Mouse (Mus musculus) cerebral cortex, adult 2 months (tissue): Measurements from ENCODE around the gene Acaca.

ENCODE experiments used
- WGBS: fragments of 180-500 bp; shearing (Covaris S2); methylation state at CpG from one replicate; pipeline ENCODE4 v1.1.7; 2018; 5-methylcytosine and 5-hydroxymethylcytosine counted together

Gene Acaca

DNA sequence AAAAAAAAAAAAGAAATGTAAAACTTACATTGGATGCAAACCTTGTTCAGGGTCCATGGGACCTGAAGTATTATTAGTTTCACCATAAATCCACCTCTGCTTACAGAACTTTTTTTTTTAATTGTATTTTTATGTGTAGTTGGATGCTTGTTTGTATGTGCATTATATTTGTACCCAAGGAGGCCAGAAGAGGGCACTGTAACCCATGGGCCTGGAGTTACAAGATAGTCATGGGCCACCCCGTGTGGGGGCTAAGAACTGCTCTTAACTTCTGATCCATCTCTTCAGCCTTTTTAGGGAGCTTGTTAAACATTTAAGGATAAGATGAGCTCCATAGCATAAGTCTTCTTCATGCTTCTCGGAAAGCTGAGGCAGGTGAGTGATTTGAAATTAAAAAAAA is 21.4 kb downstream of the Acaca start:
- WGBS, result 79% methylated on average over 2 of the region's 2 CpGs

DNA sequence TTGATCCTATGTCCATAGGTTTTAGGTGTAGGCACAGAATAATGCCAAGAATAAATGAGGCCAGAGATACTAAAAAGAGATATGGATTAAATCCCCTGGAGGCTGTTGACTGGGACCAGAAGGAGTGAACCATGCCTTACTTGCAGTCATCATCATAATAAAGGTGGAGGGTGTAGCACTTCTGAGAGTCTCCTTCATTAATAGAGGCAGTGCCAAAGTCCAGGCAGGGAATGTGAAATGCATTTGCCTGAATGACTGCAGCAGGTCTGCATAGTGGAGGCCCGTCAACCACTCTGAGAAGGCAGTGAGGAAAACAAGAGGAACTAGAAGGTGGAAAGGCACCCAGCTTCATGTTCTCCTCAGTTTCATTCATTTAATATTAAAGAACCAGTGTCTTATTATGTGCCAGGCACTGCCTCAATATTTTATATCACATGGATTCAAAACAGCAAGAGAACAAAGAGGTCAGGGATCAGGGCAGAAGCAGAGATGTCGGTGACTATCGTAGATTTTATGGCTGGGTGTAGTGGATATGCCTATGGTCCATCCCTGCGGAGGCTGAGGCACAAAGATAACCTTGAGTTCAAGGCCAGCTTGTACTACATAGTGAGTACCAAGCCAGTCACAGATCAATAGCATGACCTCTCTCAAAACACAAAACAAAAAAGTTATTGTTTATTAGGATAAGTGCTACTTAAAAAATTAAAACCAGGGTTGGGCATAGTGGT is 27.2 kb downstream of the Acaca start:
- 90% methylated on average over 4 of the region's 4 CpGs for WGBS

DNA sequence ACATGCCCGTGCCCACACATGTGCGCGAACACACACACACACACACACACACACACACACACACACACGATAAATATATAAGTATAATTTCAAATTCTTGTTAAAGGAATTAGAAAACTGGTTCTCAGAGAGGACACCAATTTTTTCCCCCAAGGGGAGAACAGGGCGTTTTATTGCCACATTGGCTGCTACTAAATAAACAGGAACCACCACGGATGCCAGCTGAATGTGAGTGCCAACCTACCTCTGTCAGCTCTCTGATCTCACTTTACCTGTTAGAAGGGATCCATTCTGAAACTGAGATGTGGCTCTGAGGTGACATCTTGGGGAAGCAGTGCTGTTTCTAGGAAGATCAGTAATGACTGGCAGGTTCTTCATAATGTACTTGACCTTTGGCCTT is 34.7 kb downstream of the Acaca start:
- WGBS, result 85% methylated on average over 6 of the region's 6 CpGs

DNA sequence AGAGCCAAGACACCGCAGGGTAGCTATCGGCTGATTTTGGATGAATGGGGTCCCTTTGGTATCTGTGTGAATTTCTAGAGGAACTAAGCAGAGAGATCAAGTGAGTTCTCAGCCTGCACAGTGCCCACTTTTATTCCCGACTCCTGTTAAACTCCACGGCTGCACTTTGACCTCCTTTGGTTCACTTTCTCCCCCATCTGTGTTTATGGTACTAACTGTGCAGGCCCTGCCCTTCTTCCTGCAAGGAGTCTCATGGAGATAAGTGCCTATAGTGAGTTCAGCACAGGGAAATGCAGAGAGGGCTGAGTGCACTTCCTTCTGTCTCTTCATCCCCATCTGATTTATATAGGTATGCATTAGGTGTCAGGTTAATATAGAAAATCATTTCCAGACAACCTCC is 35.1 kb downstream of the Acaca start:
- WGBS, result 74% methylated on average over 4 of the region's 4 CpGs

DNA sequence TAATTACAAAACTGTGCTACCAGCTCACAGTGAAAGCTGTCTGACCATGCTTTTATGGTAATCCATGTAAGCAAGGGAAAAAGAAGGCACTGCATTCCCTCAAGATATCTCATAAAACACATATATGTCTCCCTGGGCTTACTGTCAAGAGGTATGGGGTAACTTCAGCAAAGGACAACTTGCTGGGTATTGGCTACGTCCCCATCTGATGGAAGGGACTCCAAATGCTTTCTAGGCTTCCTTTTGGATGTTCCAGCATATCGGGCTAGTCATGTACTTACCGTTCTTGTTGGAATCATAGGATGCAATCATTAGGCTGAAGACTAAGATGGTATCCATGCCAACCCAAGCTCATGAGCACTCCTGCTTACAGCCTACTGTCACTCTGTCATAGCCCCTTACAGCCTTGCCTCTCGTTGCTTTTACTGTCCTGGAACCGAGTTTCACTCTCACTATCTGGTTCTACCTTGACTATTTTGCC is 37.6 kb downstream of the Acaca start, which contains the start of gene Gm11437:
Gm11437 (minus strand) TSS at position 431 of the 481 bp plus-strand sequence.
- 85% methylated on average over 5 of the region's 5 CpGs for WGBS

DNA sequence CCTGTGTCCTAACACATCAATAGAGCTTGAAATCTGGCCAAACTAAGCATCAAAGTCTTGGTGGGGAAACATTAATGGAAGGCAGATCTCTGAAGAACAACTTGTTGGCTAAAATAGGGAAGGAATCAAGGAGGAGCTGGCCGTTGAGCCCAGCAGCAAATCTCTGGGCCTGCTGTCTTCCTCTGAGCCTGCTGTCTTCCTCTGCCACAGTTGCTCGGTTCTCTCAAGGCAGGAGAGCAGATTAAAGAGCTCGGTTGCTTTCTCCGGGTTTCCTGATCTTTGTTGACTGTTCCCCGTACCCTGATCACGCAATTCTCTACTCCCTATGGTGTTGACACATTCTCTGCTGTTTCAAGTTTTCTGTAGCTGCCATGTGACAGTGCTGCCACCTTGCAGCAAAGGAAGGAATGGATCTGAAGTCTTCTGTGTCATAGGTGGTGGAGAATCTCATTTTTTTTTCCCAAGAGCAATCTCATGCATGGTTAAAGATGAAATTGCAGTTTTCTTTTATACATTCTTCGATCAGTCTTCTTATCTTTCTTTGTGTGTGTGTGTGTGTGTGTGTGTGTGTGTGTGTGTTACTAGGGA is 39.3 kb downstream of the Acaca start:
- WGBS, result 13% methylated on average over 7 of the region's 7 CpGs

DNA sequence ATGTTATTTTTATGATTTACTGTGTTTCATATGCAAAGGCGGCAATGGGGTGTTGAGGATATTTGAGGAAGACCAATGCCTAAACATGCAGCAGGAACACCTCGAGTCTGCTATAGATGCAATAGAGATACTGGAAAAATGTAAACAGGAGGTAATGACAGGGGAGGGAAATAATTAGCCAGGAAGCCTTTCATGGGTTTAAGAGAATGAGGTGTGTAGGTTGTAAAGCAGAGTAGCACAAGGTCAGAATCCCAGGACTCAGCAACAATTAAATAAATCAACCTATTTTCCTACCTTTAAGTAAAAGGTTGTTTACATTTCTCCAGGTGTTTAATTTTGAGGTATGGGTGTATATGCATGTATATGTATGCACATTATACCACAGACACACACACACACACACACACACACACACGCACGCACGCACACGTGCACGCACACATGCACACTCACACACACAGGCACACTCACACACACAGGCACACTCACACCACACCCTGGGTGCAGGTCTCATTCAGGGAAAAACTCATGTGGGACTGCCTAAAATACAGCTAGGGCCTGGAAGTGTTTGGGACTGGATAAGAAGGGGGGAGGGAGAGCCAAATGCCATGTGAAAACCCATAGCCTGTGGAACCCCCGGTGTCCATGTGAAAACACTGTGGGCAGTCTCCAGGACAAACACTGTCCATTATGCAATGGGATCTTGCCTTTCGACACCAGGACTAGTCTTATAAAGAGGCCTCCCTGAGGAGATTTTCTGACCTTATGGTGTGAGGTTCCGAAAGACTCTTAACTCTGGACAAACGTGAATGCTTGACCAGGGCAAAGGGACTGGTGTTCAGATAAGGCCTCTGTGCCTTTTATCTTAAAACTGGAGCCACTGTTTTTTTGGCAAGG is 43.3 kb downstream of the Acaca start:
- 83% methylated on average over 11 of the region's 11 CpGs for WGBS

DNA sequence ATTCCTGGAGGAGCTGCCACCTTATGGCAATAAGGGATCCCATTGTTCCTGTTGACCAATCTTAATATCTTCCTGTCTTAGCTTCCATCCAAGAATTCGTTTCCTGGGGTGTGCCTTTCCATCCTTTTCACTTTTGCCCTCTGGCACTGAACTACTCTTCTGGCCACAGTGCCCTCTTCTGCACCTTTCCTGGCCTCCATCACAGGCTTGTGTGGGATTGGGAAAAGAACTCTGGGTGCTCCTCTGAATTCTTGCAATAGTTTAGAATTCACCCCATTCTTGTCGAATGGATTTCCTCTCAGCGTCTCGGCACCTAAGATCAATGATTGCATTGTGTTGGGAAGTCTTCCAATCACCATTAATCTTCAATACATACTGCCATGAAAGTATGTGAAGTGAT is 49.1 kb downstream of the Acaca start:
- WGBS, result 42% methylated on average over 4 of the region's 4 CpGs

DNA sequence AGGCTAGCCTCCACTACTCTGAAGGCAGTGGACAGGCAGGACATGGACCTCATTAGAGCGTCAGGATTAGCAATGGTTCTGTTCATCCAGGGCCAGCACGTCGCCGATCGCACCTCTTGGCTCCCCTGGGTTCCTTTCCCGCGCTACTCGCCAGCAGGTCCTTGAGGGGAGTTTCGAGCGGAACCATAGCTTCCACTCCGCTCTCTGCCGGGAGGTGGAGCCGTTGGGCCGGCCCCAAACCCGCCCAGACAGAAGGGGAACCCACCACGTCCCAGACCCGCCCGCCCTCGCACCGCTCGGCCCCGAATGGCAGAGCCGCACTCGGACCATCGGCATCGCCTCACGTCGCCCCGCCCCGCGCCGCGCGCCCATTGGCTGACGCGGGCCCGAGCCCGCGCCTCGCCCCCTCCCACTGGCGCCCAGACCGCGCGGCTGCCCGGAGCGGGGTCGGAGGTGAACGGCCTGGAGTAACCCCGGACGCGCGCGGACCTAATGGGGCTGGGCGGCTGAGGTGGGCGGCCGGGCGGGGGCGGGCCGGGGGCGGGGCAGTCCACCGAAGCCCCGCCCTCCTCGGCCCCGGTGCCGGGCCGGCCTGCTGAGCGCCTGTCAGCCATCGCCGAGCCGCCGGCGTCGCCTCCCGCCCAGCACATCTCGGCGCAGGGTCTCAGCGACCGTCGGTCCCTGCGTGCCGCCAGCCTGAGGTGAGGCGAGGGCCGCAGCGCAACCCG is 49.9 kb downstream of the Acaca start:
- WGBS, result under 1% methylated on average over 79 of the region's 85 CpGs

DNA sequence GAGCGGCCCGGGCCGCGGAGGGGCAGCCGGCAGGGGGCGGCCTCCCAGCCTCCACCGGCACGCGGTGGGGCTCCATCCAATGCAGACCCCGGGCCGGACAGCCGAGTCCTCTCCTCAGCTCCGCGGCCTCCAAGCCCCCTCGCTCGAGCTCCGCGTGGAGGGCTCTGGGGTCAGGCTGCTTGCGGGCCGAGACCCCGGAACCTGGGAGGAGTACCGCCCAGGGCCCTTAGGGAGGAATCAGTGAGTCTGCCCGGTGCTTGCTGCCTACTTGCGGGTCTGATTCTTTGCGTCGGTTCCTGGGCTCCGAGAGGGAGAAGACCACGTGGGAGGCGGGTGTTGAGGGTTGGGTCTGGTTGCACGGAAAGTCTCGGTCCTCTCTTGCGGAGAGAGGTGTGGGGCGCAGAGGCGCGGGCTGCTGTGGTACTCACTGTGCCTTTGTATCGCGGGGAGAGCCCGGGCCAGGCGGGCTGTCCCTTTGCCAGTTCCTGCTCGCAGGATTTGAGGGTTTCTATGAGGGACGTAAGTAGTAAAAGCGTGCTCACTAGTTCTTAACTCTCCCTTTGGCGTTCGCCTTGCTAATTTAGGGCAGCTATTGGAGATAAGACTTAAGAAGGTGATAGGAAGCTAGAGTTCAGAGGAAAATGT is 50.6 kb downstream of the Acaca start:
- WGBS, result under 1% methylated on average over 43 of the region's 44 CpGs

DNA sequence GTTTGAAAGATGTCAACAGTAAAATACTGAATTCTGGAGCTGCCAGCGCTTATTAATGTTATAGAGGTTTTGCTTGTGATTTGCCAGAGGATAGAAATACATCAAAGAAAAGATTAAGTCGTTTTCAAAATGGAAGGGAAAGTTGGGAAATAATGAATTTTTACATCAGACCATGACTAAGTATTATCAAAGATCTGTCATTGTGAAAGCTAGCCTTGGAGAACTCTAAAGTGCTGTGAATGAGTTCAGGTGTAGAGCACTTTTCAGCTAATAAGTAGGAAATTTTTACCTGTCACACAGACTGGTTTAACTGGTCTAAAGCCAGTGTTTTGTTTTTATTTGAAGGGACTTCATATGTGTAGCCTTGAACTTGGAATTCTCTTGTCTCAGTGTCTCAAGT is 51.8 kb downstream of the Acaca start:
- WGBS, result 62% methylated on average over 2 of the region's 2 CpGs

DNA sequence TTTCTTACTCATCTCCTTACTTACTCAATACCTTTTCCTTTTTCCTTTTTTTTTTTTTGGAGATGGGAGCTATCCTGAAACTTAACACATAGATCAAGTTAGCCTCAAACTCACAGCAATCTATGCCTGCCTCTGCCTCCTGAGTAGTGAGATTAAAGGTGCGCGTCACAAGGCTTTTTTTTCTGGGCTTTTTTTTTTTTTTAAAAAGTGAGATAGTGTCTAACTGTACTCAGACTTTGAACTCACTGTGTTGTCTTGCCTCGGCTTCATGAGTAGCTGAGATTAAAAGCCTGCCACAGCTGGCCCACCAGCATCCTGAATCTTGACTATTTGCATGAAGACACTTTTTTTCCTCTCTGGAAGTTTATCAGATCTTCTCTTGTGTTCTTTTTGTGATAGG is 59.1 kb downstream of the Acaca start:
- 88% methylated on average over 3 of the region's 3 CpGs for WGBS

DNA sequence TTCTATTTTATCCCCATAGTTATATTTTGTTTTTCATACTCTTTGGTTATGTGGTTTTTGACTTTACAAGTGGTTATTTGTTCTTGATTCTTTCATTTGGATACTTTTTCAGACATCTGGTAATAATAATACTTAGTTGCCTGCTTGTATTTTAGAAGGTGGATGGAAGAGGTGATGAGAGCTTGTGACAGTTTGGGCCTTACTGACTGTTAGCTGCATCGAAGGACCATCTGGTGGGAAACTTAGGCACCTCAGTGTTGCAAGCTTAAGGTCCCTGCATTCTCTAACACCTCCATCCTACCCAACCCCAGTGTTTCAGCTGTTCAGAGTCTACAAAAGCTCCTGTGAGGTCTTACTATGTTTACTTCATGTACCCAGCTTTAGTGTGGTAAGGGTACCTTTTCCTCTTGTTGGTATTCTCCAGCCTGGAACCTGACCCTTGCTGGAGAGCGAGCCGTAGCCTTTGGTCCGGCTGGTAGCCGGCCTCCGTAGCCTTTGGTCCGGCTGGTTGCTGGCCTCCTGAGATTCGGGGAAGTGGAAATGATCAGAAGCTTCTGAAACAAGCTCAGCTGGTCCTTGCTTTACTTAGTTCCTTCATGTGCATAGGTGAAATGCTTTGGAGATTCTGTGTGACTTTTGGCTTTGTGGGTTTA is 61.2 kb downstream of the Acaca start:
- 95% methylated on average over 8 of the region's 8 CpGs for WGBS

DNA sequence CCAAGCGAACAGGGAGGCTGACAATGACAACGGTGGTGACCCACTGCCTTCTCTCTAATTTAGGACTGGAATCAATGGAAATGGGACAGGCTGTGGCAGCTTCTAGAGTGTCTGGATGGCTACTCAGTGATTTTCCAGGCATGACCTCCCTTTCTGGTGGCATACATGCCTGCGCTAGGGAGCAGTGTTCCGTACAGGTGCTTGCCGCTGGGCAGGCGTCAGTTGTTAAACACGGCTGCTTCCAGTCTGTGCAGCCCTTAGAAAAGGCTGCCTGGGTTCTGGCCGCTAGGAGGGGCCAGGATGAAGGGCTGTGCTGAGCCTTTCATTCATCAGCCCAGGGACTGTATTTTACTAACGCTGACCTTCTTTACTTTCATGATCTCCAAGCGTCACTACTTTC is 63.8 kb downstream of the Acaca start:
- 64% methylated on average over 10 of the region's 10 CpGs for WGBS

DNA sequence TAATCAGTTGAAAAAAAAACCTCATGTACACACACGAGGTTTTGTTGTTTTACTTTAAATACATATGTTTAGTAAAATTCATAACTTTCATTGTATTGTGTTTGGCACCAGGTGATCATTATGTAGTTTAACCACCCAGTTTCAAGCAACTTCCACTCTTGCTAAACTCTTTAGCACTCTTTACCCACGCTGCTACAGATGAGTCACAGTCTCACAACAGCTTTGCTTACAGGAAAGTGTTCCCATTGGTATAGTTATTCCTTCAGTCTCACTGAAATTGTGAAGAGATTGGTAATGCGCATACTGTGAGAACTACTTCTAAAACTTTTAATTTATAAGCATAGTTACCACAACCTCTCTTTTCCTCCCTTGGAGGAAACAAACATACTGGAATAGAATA is 65.3 kb downstream of the Acaca start:
- 53% methylated on average over 3 of the region's 3 CpGs for WGBS

DNA sequence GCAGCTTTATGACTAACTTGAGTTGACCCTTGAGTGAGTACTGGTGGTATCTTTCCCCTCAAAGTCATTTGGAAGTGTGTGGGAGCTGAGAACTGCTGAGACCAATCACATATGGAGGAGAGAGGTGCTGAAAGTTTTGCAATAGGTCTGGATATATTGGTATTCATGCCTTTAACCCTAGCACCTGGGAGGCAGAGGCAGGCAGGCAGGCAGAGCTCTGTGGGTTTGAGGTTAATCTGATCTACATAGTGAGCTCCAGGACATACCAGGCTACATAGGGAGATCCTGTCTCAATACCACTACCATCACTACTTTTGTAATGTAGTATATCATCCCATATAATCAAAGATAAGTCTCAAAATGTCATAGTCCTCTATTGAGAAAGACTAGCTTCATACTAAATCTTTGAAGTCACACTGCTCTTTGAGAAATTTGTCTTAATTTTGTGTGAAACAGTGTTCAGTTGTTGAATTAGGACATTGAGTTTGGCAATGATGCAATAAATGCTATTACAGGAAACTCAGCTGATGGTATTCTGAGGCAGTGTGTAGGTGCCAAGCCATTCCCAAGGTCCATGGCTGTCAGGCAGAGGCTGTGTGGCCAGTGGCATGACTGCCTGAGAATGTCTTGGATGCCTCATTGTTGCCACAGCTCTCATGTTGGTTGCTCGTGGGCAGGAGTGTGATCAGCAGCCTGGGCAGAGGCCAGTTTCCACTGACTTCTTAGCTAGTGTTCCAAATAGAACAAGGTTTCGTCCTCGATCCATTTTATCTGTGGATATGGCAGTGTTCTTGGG is 68.3 kb downstream of the Acaca start:
- WGBS, result 52% methylated on average over 3 of the region's 3 CpGs

DNA sequence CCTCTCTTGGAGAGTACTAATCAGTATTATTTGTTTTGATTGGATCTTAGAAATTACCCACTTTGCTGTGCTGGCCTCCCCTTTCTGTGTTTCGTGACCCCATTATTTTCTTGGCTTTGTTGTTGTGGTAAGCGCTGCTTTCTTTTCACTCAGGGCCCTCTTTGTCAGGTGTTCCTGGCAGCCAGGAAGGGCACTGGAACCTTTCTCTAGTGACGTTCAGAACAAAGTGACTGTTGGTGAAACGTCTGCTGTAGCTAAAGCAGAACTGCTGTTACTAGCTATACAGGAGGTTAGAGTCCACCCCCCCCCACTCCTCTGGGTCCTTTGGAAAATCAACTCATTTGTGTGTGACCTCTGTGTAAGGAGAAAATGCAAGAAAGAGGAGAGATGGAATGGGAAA is 76.3 kb downstream of the Acaca start:
- 57% methylated on average over 4 of the region's 4 CpGs for WGBS

DNA sequence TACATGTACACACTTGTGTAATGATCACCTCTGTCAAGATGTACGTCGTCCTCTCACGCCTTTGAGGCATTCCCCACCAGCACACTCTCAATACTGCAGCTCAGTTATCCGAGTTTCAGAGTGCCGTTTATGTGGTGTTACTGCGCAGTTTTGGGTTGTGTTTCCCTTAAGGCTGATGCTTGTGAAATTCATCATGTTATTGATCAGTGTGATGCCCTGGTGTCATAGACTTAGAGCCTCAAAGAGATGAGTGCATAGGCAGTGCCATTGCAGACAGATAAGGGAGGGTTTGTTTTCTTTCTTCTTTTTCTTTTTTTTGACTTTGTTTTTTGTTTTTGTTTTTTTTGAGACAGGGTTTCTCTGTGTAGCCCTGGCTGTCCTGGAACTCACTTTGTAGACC is 81.4 kb downstream of the Acaca start:
- 97% methylated on average over 6 of the region's 6 CpGs for WGBS

DNA sequence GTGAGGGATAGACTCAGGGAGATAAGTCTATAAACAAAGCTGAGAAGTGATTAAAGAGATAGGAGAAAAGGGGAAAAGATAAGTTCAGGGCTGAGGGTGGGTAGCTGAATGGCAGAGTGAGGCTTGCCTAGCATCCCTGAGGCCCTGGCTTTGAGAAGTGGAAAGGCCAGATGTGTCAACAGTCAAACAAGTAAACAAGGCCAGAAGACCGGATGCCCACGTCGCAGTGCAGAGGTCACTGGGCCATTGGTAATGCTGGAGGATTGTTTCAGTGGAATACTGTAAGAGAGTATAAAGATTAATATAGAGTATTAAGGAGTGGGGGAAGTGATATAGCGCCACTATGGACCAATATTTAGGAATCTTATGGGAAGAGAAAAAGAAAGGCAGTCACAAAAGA is 89.5 kb downstream of the Acaca start:
- 89% methylated on average over 4 of the region's 4 CpGs for WGBS

DNA sequence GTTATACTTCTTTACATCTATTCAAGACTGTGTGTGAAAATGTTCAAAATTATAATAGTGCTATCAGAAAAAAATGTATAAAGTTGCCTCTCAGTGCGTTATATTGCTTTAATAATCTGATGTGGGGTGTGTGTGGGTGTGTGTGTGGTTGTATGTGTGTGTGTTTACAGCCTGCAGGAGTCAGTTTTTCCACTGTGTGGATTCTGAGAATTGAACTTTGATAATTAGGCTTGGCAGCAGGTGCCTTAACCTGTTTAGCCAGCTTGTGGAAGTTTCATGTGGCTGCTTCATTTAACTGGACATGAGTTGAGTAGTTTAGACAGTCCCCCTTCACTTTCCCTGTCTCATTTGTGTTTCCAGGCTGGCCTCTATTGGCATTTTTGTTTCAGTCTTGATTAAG is 117.9 kb downstream of the Acaca start:
- 75% methylated on average over 1 of the region's 1 CpGs for WGBS
